Mouse (Mus musculus): Measurements from ENCODE around the gene Fcrl6. TPM values are rescaled to one million over a fixed set of nuclear protein-coding genes. Genes with fewer than 3 reads are reported as not detected.

Fcrl6 gene
- polyA plus RNA-seq, 1 experiment from 2014 or later, result 0.11 TPM

DNA sequence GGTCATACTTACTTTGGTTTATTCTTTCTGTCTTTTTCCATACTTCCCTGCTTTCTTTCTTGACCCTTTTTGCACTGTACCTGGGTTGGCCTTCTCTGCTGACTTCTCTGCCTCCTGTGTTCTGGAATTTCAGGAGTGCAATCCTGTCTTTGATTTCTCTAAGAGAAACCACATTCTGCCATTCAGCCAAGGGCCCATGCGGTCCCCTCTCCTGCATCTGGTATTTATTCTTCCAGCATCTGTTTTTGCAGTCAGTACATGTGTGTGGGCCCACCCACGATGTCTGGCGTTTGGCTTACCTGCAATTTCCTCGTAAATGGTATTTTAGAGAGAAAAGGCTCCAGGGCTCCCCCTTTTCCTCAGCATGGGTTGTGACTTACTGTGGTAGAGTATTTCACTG is 15.8 kb upstream of the Fcrl6 start:
- ATAC-seq (replicated peaks; ENCODE audit: low FRiP score) (no peak), DNase-seq (ENCODE audit: low spot score) (peak; percentile 21)
- Histone ChIP-seq H3K27me3 (replicated peaks; ENCODE audit: control insufficient read depth, insufficient read depth, low read length) (0 out of 2 replicates have a peak, but pooled peaks cover 3% of the 10 kb centered on the region), H3K36me3 (ENCODE audit: control insufficient read depth, insufficient read depth, low read length) (no peaks in the 10 kb centered on the region), H3K27ac (ENCODE audit: low read depth, low read length) (no peak overlapping the region), H3K4me3 (ENCODE audit: low read depth, low read length) (no peak overlapping the region), H3K4me1 (replicated peaks; ENCODE audit: control insufficient read depth, insufficient read depth, low read length) (no peaks in the 10 kb centered on the region), H3K9ac (ENCODE audit: low read depth, low read length) (no peak overlapping the region), H3K9me3 (ENCODE audit: control insufficient read depth, low read length) (no peaks in the 10 kb centered on the region), H3K4me2 (no peak overlapping the region)
- WGBS, result 72% methylated on average over 4 of the region's 4 CpGs

DNA sequence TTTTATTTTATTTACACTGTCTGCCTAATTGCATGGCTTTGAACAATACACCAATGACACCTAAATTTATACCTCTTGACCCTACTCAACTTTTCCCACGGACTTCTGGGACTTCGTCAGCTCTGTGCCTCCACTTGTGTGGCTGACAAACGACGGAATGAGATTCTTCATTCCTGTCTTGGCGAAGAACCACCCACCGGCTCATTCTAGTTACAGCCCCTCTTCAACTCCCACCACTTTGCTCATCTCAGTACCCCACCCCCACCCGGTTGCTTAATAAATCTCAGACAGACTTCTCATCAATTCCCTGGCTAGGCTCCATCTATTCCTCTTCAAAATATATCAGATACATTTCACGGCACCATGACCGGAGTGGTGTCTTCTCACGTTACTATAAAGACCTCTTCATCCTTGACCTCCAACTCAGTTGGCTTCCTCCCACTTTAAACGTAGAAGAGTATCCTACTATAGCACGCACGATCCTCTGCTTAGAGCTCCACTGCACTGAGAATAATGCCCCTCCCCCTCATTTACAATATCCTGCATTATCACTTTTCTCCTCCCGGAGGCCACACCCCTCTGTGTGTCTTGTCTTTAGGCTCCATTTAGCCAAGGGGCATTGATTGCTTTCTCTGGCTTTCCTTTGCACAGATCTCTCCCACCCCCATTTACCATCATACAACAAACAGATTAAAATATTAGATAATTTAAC is 15.2 kb upstream of the Fcrl6 start:
- H3K27me3 ChIP-seq (replicated peaks; ENCODE audit: control insufficient read depth, insufficient read depth, low read length), result 0 out of 2 replicates have a peak, but pooled peaks cover 3% of the 10 kb centered on the region
- ATAC-seq (replicated peaks; ENCODE audit: low FRiP score) (peak; percentile 27; the same call in 1 of the 2 replicates), DNase-seq (ENCODE audit: low spot score) (peak; percentile 26)
- no peak overlapping the region for H3K27ac ChIP-seq (ENCODE audit: low read depth, low read length)
- 41% methylated on average over 14 of the region's 14 CpGs for WGBS
- no peaks in the 10 kb centered on the region for H3K9me3 ChIP-seq (ENCODE audit: control insufficient read depth, low read length)
- no peak overlapping the region for H3K4me3 ChIP-seq (ENCODE audit: low read depth, low read length)
- H3K9ac ChIP-seq (ENCODE audit: low read depth, low read length), result no peak overlapping the region
- H3K4me1 ChIP-seq (replicated peaks; ENCODE audit: control insufficient read depth, insufficient read depth, low read length), result no peaks in the 10 kb centered on the region
- no peak overlapping the region; the same call in 1 of the 2 replicates for H3K4me2 ChIP-seq
- no peaks in the 10 kb centered on the region for H3K36me3 ChIP-seq (ENCODE audit: control insufficient read depth, insufficient read depth, low read length)

DNA sequence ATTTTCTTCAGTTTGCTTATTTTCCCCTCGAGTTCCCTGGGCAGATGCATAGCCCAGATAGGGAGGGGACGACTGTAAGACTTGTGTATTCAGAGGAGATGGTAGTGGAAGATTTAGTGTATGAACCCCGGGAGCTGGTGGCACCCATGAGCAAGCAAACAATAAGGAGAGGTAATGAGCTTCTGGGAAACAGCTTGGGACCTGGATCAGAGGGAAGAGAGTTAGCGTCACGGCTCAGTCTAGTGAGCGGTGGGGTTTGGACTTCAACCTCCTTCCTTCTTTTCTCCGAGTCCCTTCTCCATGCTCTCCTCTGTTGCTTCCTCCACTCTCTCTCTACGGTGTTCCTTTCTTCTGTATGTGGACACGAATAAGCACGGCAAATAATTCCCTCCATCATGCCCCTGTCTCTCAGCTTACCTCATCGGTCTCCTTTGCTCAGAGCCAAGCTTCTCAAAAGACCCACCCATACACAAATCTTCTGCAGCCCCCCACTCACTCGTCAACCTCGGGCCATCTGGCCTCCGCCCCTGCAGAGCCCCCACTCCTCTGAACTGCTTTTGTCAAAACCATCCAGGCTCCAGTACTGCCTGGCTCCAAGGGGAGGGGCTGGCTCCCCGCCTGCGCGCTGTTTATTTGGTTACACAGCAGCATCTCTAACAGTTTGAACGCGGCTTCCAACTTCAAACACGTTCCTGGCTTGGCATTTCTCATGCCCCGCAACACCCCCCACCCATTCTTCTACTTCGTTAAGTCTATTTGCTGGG is 14.4 kb upstream of the Fcrl6 start:
- H3K9ac ChIP-seq (ENCODE audit: low read depth, low read length), result no peak overlapping the region
- DNase-seq (ENCODE audit: low spot score), result peak; percentile 31
- H3K4me3 ChIP-seq (ENCODE audit: low read depth, low read length), result no peak overlapping the region
- H3K4me2 ChIP-seq, result peak overlapping the region; percentile 42
- 0 out of 2 replicates have a peak, but pooled peaks cover 3% of the 10 kb centered on the region for H3K27me3 ChIP-seq (replicated peaks; ENCODE audit: control insufficient read depth, insufficient read depth, low read length)
- no peaks in the 10 kb centered on the region for H3K9me3 ChIP-seq (ENCODE audit: control insufficient read depth, low read length)
- 25% methylated on average over 22 of the region's 22 CpGs for WGBS
- no peaks in the 10 kb centered on the region for H3K4me1 ChIP-seq (replicated peaks; ENCODE audit: control insufficient read depth, insufficient read depth, low read length)
- H3K27ac ChIP-seq (ENCODE audit: low read depth, low read length), result no peak overlapping the region
- no peak for ATAC-seq (replicated peaks; ENCODE audit: low FRiP score)
- H3K36me3 ChIP-seq (ENCODE audit: control insufficient read depth, insufficient read depth, low read length), result no peaks in the 10 kb centered on the region

DNA sequence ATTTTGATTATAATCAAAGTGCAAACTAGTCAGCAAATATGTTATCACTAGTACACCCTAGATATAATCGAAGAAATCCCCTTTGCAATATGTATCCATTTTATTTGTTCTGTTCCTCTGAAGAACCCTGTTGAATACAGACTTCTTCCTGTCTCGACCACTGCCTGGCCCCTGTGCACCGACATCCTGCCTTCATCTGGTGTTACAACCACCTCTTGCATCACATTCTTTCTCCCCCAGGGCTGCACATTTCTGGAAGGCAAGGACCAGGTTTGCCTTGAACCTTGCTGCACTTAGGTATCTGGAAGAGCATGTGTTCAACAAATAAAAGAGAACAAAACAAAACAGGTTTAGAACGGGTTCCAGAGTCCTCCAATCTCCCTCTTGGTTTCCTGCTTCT is 13.1 kb upstream of the Fcrl6 start:
- DNase-seq (ENCODE audit: low spot score), result no peak
- no peak for ATAC-seq (replicated peaks; ENCODE audit: low FRiP score)
- 0 out of 2 replicates have a peak, but pooled peaks cover 3% of the 10 kb centered on the region for H3K27me3 ChIP-seq (replicated peaks; ENCODE audit: control insufficient read depth, insufficient read depth, low read length)
- H3K27ac ChIP-seq (ENCODE audit: low read depth, low read length), result no peak overlapping the region
- H3K36me3 ChIP-seq (ENCODE audit: control insufficient read depth, insufficient read depth, low read length), result no peaks in the 10 kb centered on the region
- H3K4me1 ChIP-seq (replicated peaks; ENCODE audit: control insufficient read depth, insufficient read depth, low read length), result no peaks in the 10 kb centered on the region
- H3K4me3 ChIP-seq (ENCODE audit: low read depth, low read length), result no peak overlapping the region
- H3K9ac ChIP-seq (ENCODE audit: low read depth, low read length), result no peak overlapping the region
- 56% methylated on average over 4 of the region's 4 CpGs for WGBS
- no peak overlapping the region for H3K4me2 ChIP-seq
- no peaks in the 10 kb centered on the region for H3K9me3 ChIP-seq (ENCODE audit: control insufficient read depth, low read length)

DNA sequence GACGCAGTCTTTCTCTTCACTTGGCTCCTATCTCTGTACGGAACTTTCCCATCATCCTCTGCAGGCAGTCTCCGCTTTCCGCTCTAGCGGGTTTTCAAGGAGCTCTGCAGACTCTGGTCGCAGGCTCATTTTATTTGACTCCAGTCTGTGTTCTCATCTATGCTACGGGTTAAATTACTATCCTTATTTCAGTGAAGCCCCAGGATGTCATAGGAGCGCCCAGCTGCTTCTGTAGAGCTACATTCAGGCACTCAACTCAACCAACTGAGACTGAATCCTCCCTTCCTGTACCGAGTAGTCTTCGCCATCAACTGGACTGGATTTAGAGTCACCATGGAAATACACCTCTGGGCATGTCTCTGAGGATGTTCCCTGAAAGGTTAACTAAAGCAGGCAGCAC is 12.3 kb upstream of the Fcrl6 start:
- Histone ChIP-seq H3K27me3 (replicated peaks; ENCODE audit: control insufficient read depth, insufficient read depth, low read length) (0 out of 2 replicates have a peak, but pooled peaks cover 3% of the 10 kb centered on the region), H3K9ac (ENCODE audit: low read depth, low read length) (no peak overlapping the region), H3K4me2 (no peak overlapping the region), H3K4me1 (replicated peaks; ENCODE audit: control insufficient read depth, insufficient read depth, low read length) (no peaks in the 10 kb centered on the region), H3K9me3 (ENCODE audit: control insufficient read depth, low read length) (no peaks in the 10 kb centered on the region), H3K36me3 (ENCODE audit: control insufficient read depth, insufficient read depth, low read length) (no peaks in the 10 kb centered on the region), H3K4me3 (ENCODE audit: low read depth, low read length) (no peak overlapping the region), H3K27ac (ENCODE audit: low read depth, low read length) (no peak overlapping the region)
- WGBS, result 85% methylated on average over 10 of the region's 10 CpGs
- DNase-seq (ENCODE audit: low spot score) (no peak), ATAC-seq (replicated peaks; ENCODE audit: low FRiP score) (no peak)

DNA sequence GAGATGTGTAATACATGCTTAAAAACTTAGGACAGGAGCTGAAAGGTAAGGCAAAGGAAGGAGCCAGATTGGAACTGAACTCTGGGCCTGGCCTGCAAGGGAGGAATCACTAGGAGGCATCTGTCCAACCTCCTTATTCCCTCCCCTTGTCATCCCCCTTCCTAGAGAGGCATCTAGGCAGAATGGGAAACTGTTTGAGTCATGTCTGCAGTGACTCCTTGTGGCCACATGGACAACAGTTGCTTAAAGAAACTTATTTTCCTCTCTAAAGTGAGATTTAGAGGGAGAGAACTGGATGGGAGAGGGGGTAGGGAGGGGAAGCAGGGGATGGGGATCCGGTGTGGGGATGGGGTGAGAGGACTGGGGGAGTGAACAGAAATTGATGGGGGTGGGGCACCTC is 10.4 kb upstream of the Fcrl6 start:
- ATAC-seq (replicated peaks; ENCODE audit: low FRiP score), result no peak
- H3K4me2 ChIP-seq, result no peak overlapping the region
- H3K9me3 ChIP-seq (ENCODE audit: control insufficient read depth, low read length), result no peaks in the 10 kb centered on the region
- H3K27ac ChIP-seq (ENCODE audit: low read depth, low read length), result no peak overlapping the region
- 40% methylated on average over 1 of the region's 1 CpGs for WGBS
- no peak overlapping the region for H3K4me3 ChIP-seq (ENCODE audit: low read depth, low read length)
- H3K9ac ChIP-seq (ENCODE audit: low read depth, low read length), result no peak overlapping the region
- no peak for DNase-seq (ENCODE audit: low spot score)
- H3K36me3 ChIP-seq (ENCODE audit: control insufficient read depth, insufficient read depth, low read length), result no peaks in the 10 kb centered on the region
- H3K27me3 ChIP-seq (replicated peaks; ENCODE audit: control insufficient read depth, insufficient read depth, low read length), result 0 out of 2 replicates have a peak, but pooled peaks cover 3% of the 10 kb centered on the region
- no peaks in the 10 kb centered on the region for H3K4me1 ChIP-seq (replicated peaks; ENCODE audit: control insufficient read depth, insufficient read depth, low read length)

DNA sequence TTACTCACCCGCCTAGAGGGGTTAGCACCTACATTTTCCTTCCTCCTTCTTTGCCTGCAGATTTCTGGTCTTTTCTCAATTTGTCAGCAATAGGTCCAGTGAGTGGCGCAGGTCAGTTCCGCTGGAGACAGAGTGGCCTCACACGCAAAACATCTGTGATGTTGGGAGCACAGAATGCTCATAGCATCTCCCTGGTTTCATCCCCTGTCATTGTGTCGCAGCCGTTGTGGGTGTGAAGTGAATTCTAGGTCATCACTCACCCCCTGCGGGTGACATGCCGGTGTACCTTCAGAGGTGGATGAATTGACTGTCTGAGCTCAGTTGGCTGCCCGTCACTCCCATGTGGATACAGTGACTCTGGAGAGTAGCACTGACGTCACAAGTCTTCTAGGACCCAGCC is 9.0 kb upstream of the Fcrl6 start:
- Histone ChIP-seq H3K9ac (ENCODE audit: low read depth, low read length) (no peak overlapping the region), H3K4me2 (no peak overlapping the region), H3K9me3 (ENCODE audit: control insufficient read depth, low read length) (no peaks in the 10 kb centered on the region), H3K4me1 (replicated peaks; ENCODE audit: control insufficient read depth, insufficient read depth, low read length) (no peaks in the 10 kb centered on the region), H3K36me3 (ENCODE audit: control insufficient read depth, insufficient read depth, low read length) (no peaks in the 10 kb centered on the region), H3K4me3 (ENCODE audit: low read depth, low read length) (no peak overlapping the region), H3K27me3 (replicated peaks; ENCODE audit: control insufficient read depth, insufficient read depth, low read length) (no peaks in the 10 kb centered on the region), H3K27ac (ENCODE audit: low read depth, low read length) (no peak overlapping the region)
- WGBS, result 70% methylated on average over 10 of the region's 10 CpGs
- DNase-seq (ENCODE audit: low spot score), result no peak
- ATAC-seq (replicated peaks; ENCODE audit: low FRiP score), result no peak

DNA sequence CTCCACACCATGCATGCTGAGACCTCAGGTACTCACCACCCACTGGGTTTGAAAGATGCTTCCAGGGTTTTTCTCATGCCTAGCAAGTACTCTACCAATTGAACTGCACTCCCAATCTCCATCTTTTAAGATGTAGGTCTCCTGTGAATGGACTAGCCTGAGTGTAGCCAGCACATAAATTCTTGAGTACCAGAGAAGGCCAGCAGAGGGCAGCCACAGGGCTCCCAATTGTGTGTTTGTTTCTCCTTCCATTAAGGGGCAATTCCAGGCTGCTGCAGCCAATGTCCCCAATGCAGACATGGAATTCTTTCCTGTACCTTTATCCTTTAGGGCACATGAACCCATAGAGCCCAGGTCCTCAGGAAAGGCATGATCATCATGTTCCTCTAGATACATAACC is 7.9 kb downstream of the Fcrl6 start:
- no peaks in the 10 kb centered on the region for H3K4me1 ChIP-seq (replicated peaks; ENCODE audit: control insufficient read depth, insufficient read depth, low read length)
- no peak overlapping the region for H3K4me3 ChIP-seq (ENCODE audit: low read depth, low read length)
- no peaks in the 10 kb centered on the region for H3K9me3 ChIP-seq (ENCODE audit: control insufficient read depth, low read length)
- no peak overlapping the region for H3K9ac ChIP-seq (ENCODE audit: low read depth, low read length)
- ATAC-seq (replicated peaks; ENCODE audit: low FRiP score) (no peak), DNase-seq (ENCODE audit: low spot score) (no peak)
- H3K4me2 ChIP-seq, result no peak overlapping the region
- H3K27ac ChIP-seq (ENCODE audit: low read depth, low read length), result no peak overlapping the region
- H3K36me3 ChIP-seq (ENCODE audit: control insufficient read depth, insufficient read depth, low read length), result no peaks in the 10 kb centered on the region
- H3K27me3 ChIP-seq (replicated peaks; ENCODE audit: control insufficient read depth, insufficient read depth, low read length), result no peaks in the 10 kb centered on the region

DNA sequence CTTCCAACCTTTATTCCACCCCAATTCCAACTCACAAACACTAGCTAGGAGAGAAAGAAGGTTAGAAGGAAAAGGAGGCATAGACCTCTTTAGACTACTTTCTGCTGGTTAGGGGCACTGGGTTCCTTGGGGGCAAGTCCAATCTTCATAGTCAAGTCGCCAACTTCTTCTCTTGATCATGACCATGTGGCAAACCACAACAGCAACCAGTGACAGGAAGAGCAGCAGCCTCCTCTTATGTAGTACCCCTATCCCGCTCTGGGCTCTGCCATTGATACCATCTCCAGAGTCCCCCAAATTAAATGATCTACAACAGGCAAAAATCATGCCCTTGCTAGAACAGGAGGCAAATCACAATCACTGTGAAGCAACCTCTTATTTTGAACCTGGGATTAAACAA is 8.4 kb downstream of the Fcrl6 start:
- H3K9me3 ChIP-seq (ENCODE audit: control insufficient read depth, low read length), result no peaks in the 10 kb centered on the region
- no peak overlapping the region for H3K4me2 ChIP-seq
- H3K4me3 ChIP-seq (ENCODE audit: low read depth, low read length), result no peak overlapping the region
- no peaks in the 10 kb centered on the region for H3K27me3 ChIP-seq (replicated peaks; ENCODE audit: control insufficient read depth, insufficient read depth, low read length)
- ATAC-seq (replicated peaks; ENCODE audit: low FRiP score), result no peak
- H3K9ac ChIP-seq (ENCODE audit: low read depth, low read length), result no peak overlapping the region
- no peaks in the 10 kb centered on the region for H3K4me1 ChIP-seq (replicated peaks; ENCODE audit: control insufficient read depth, insufficient read depth, low read length)
- 58% methylated on average over 2 of the region's 2 CpGs for WGBS
- no peaks in the 10 kb centered on the region for H3K36me3 ChIP-seq (ENCODE audit: control insufficient read depth, insufficient read depth, low read length)
- no peak overlapping the region for H3K27ac ChIP-seq (ENCODE audit: low read depth, low read length)
- no peak for DNase-seq (ENCODE audit: low spot score)

All from liver, embryonic 11.5 days (tissue).